Mouse (Mus musculus) testis, adult 2 months (tissue): ENCODE results near the gene Dner. TPM values are rescaled to one million over a fixed set of nuclear protein-coding genes. Genes with fewer than 3 reads are reported as not detected.

Experiments used
- H3K27ac ChIP-seq: fragments of 200-500 bp; 2 replicates; pipeline ENCODE4 v1.5.1; 2012; ENCODE audit warnings: low read depth, low read length; ENCODE audit not compliant: control insufficient read depth, insufficient read depth
- H3K27me3 ChIP-seq: fragments of 200-500 bp; 2 replicates; pipeline ENCODE4 v1.6.1; 2012; ENCODE audit warnings: mild to moderate bottlenecking, low read length, moderate library complexity; ENCODE audit not compliant: control insufficient read depth, insufficient read depth
- H3K36me3 ChIP-seq: fragments of 200-500 bp; 2 replicates; pipeline ENCODE4 v1.6.1; 2012; ENCODE audit warnings: mild to moderate bottlenecking, low read length; ENCODE audit not compliant: control insufficient read depth, insufficient read depth
- H3K4me1 ChIP-seq: fragments of 200-500 bp; 2 replicates; pipeline ENCODE4 v1.6.1; 2012; ENCODE audit warnings: low read length; ENCODE audit not compliant: control insufficient read depth, insufficient read depth
- H3K4me3 ChIP-seq: fragments of 200-500 bp; 2 replicates; pipeline ENCODE4 v1.5.1; 2012; ENCODE audit warnings: low read depth, mild to moderate bottlenecking, low read length, moderate library complexity, mixed read lengths; ENCODE audit not compliant: control insufficient read depth
- CTCF ChIP-seq: fragments of 200-500 bp; IDR thresholded peaks from 2 replicates; pipeline ENCODE4 v1.5.1; 2012; ENCODE audit warnings: low read depth, mild to moderate bottlenecking, inconsistent platforms, low read length, moderate library complexity; ENCODE audit not compliant: control insufficient read depth, insufficient read depth, insufficient replicate concordance
- POLR2A ChIP-seq: fragments of 200-500 bp; IDR thresholded peaks from 2 replicates; pipeline ENCODE4 v1.6.1; 2012; ENCODE audit warnings: low read depth, mild to moderate bottlenecking, inconsistent platforms, low read length, moderate library complexity; ENCODE audit not compliant: control insufficient read depth
- polyA plus RNA-seq: library from polyadenylated mRNA; depleted of rRNA; stranded (reverse); fragments of >200 nt; gene quantifications from 2 replicates; pipeline ENCODE4 v1.2.3, GENCODE M21; 2012

The Dner gene
- polyA plus RNA-seq, 1 experiment, result 0.65 TPM

DNA sequence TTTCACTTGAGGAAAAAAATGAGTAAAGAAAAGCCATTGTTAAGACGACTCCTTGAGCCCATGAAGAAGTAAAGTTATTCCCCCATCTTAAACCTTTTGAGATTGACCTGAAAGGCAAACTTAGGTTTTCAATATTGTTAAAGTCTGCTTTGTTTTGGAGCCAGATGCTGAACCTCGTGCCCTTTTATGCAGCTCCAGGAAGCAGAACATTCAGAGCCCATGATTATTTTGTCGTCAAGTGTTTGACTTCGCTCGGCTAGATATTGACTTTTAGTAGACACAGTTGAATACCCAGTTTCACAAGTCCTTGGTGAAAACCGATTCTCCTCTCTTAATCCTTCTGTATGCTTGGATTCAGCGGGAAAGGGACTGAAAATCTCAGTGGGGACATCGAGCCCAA, 300.1 kb downstream of the Dner start:
- Histone ChIP-seq H3K27ac (no peak overlapping the region), H3K4me3 (no peak overlapping the region), H3K27me3 (no peaks in the 10 kb centered on the region), H3K4me1 (no peaks in the 10 kb centered on the region), H3K36me3 (no peaks in the 10 kb centered on the region)
- TF ChIP-seq CTCF (no peak), POLR2A (no peak)

GRCm38 (mm10) chr1:84390961-84391360, 305.1 kb downstream of the Dner start:
- no peaks in the 10 kb centered on the region for H3K4me1 ChIP-seq
- TF ChIP-seq CTCF, result no peak
- H3K4me3 ChIP-seq, result no peak overlapping the region
- H3K36me3 ChIP-seq, result no peaks in the 10 kb centered on the region
- H3K27ac ChIP-seq, result no peak overlapping the region
- H3K27me3 ChIP-seq, result no peaks in the 10 kb centered on the region

- H3K27me3 ChIP-seq, result no peaks in the 10 kb centered on the region
- no peak for TF ChIP-seq CTCF
- TF ChIP-seq POLR2A, result no peak
- no peaks in the 10 kb centered on the region; the same call in 1 of the 2 replicates for H3K4me1 ChIP-seq
- no peak overlapping the region for H3K4me3 ChIP-seq
- no peak overlapping the region for H3K27ac ChIP-seq
- H3K36me3 ChIP-seq, result no peaks in the 10 kb centered on the region
These were observed 308.4 kb downstream of the Dner start for GRCm38 (mm10) chr1:84387616-84388015.

DNA sequence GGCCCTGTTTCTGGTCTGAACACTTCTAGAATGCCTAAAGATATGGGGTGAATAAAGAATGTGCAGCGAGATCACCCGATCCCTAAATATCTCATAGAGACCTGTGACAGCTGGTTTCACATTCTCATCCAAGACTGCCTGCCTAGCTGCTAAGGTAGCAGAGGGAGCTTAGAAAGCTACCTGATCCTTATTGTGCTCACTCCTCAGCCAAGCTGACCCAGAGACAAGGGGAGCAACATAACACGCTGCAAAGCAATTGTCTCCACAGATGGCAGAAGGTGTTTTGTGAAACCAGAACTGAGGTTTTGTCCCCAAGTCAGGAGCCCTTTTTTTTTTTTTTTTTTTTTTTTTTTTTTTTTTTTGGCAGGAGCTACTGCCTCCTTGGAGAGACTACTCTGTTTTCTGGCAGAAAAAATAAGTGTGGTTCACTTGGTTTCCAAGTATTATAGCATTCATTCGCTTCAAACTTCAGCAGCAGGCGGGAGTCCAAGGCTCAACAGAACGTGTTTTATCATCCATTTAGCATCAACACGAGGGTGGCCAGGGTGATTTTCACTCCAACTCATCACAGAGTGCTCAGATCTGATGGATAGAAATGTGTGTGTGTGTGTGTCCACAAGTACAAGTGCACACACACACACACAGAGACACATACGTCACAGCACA, 309.4 kb downstream of the Dner start:
- no peaks in the 10 kb centered on the region; the same call in 1 of the 2 replicates for H3K4me1 ChIP-seq

GRCm38 (mm10) chr1:84382709-84383108, 313.3 kb downstream of the Dner start:
- Histone ChIP-seq H3K4me3 (no peak overlapping the region), H3K36me3 (no peaks in the 10 kb centered on the region), H3K27me3 (no peaks in the 10 kb centered on the region), H3K4me1 (no peaks in the 10 kb centered on the region; the same call in 1 of the 2 replicates), H3K27ac (no peak overlapping the region)
- no peak for TF ChIP-seq POLR2A
- TF ChIP-seq CTCF, result no peak

More for the DNA sequence above, 309.4 kb downstream of the Dner start:
- Histone ChIP-seq H3K27ac (no peak overlapping the region), H3K27me3 (no peaks in the 10 kb centered on the region), H3K36me3 (no peaks in the 10 kb centered on the region), H3K4me3 (no peak overlapping the region)
- TF ChIP-seq CTCF (no peak), POLR2A (no peak)

- no peak overlapping the region for H3K27ac ChIP-seq
- no peaks in the 10 kb centered on the region for H3K36me3 ChIP-seq
- no peaks in the 10 kb centered on the region for H3K27me3 ChIP-seq
- no peak for TF ChIP-seq POLR2A
- TF ChIP-seq CTCF, result no peak
- H3K4me1 ChIP-seq, result no peaks in the 10 kb centered on the region; the same call in 1 of the 2 replicates
- no peak overlapping the region for H3K4me3 ChIP-seq
These were observed 314.0 kb downstream of the Dner start for GRCm38 (mm10) chr1:84382064-84382463.

- TF ChIP-seq POLR2A, result no peak
- TF ChIP-seq CTCF, result no peak
- no peaks in the 10 kb centered on the region; the same call in 1 of the 2 replicates for H3K4me1 ChIP-seq
- no peaks in the 10 kb centered on the region for H3K27me3 ChIP-seq
- no peaks in the 10 kb centered on the region for H3K36me3 ChIP-seq
- no peak overlapping the region for H3K4me3 ChIP-seq
- H3K27ac ChIP-seq, result no peak overlapping the region
These were observed 315.1 kb downstream of the Dner start for GRCm38 (mm10) chr1:84380895-84381294.
